Mouse (Mus musculus) forebrain, postnatal 0 days (tissue): ENCODE results near the gene Gab1. TPM values are rescaled to one million over a fixed set of nuclear protein-coding genes. Genes with fewer than 3 reads are reported as not detected.

Source experiments
- ATAC-seq: fragments of 200-750 bp; cut with Nextera tagmentation; 2 replicates; pipeline ENCODE4 v1.8.0; 2017; ENCODE audit warnings: mild to moderate bottlenecking, moderate library complexity
- DNase-seq: peaks from one replicate; pipeline ENCODE4 v3.0.0-alpha.2; 2015
- H3K27ac ChIP-seq: fragments of 300-500 bp; sonication (generic); 2 replicates; pipeline ENCODE4 v1.5.1; 2014; ENCODE audit warnings: low read depth, mild to moderate bottlenecking, antibody characterized with exemption, low read length, moderate library complexity, mixed read lengths
- H3K27me3 ChIP-seq: fragments of 300-500 bp; sonication (generic); 2 replicates; pipeline ENCODE4 v1.6.1; 2014; ENCODE audit warnings: mild to moderate bottlenecking, low read length, mixed read lengths; ENCODE audit not compliant: insufficient read depth
- H3K36me3 ChIP-seq: fragments of 300-500 bp; sonication (generic); 2 replicates; pipeline ENCODE4 v1.6.1; 2014; ENCODE audit warnings: mild to moderate bottlenecking, moderate library complexity; ENCODE audit not compliant: insufficient read depth
- H3K4me1 ChIP-seq: fragments of 300-500 bp; sonication (generic); 2 replicates; pipeline ENCODE4 v1.6.1; 2014; ENCODE audit warnings: antibody characterized with exemption; ENCODE audit not compliant: insufficient read depth
- H3K4me2 ChIP-seq: fragments of 300-500 bp; sonication (generic); 2 replicates; pipeline ENCODE4 v1.6.1; 2014; ENCODE audit warnings: low read depth, mild to moderate bottlenecking, moderate library complexity
- H3K4me3 ChIP-seq: fragments of 300-500 bp; sonication (generic); 2 replicates; pipeline ENCODE4 v1.5.1; 2014; ENCODE audit warnings: low read depth, low read length, mixed read lengths
- H3K9ac ChIP-seq: fragments of 300-500 bp; sonication (generic); 2 replicates; pipeline ENCODE4 v1.6.1; 2014; ENCODE audit warnings: mild to moderate bottlenecking
- H3K9me3 ChIP-seq: fragments of 300-500 bp; sonication (generic); 2 replicates; pipeline ENCODE4 v1.6.1; 2016; ENCODE audit warnings: low read length
- CTCF ChIP-seq: sonication (generic); IDR thresholded peaks from 2 replicates; pipeline ENCODE4 v1.5.1; 2016; ENCODE audit warnings: antibody characterized with exemption, control low read depth, low read depth
- WGBS: fragments of 180-500 bp; shearing (Covaris S2); extraction: QIAGEN DNeasy Blood & Tissue Kit; methylation state at CpG from one replicate; pipeline ENCODE4 v1.1.7; 2014; 5-methylcytosine and 5-hydroxymethylcytosine counted together
- polyA plus RNA-seq: library from polyadenylated mRNA; unstranded; fragments of >200 nt; fragmentation: Nextera tagmentation; extraction: Ambion mirVana; gene quantifications from 2 replicates; pipeline ENCODE4 v1.2.1, GENCODE M21; 2015
- total RNA-seq: library from RNA; depleted of rRNA; stranded (reverse); fragments of >200 nt; gene quantifications from 2 replicates; pipeline ENCODE4 v1.2.3, GENCODE M21; 2014

Gab1 gene
- total and polyA plus RNA-seq, 2 experiments from 2014 or later = 9.8 to 15.7 TPM

DNA sequence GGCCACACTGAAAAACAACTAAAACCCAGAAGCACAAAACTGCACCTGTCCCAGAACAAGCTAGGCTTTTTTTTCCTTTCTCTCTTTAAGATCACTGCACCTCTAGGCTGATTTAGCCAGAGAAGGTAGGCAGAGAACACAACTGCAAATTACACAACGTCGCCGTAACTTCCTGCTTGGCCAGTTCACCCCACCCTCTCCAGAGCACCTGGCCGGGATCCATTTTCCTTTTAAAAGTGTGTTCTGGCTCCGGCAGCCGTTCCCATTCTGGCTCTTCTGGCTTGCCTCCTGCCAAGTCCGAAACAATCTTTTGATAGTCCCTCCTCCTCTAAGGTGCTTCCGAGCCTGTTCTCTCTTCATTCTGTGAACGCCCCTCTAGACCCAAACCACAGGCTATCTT lies 32.4 kb downstream of the Gab1 start:
- H3K36me3 ChIP-seq = no peaks in the 10 kb centered on the region
- no peak overlapping the region for H3K9ac ChIP-seq
- WGBS = 54% methylated on average over 9 of the region's 9 CpGs
- H3K4me1 ChIP-seq = no peaks in the 10 kb centered on the region
- no peak overlapping the region for H3K27ac ChIP-seq
- TF ChIP-seq CTCF = no peak
- H3K27me3 ChIP-seq = no peaks in the 10 kb centered on the region
- H3K4me3 ChIP-seq = no peak overlapping the region
- ATAC-seq (no peak), DNase-seq (no peak)
- no peak overlapping the region for H3K4me2 ChIP-seq
- H3K9me3 ChIP-seq = no peaks in the 10 kb centered on the region

GRCm38 (mm10) chr8:80845284-80845683 lies 35.0 kb downstream of the Gab1 start:
- no peaks in the 10 kb centered on the region for H3K27me3 ChIP-seq
- no peak for DNase-seq
- no peak overlapping the region for H3K9ac ChIP-seq
- no peaks in the 10 kb centered on the region for H3K36me3 ChIP-seq
- no peaks in the 10 kb centered on the region for H3K4me1 ChIP-seq
- no peak overlapping the region for H3K4me2 ChIP-seq
- H3K9me3 ChIP-seq = no peaks in the 10 kb centered on the region
- H3K4me3 ChIP-seq = no peak overlapping the region
- no peak for TF ChIP-seq CTCF
- H3K27ac ChIP-seq = no peak overlapping the region
- ATAC-seq = no peak
- 89% methylated on average over 13 of the region's 13 CpGs for WGBS

DNA sequence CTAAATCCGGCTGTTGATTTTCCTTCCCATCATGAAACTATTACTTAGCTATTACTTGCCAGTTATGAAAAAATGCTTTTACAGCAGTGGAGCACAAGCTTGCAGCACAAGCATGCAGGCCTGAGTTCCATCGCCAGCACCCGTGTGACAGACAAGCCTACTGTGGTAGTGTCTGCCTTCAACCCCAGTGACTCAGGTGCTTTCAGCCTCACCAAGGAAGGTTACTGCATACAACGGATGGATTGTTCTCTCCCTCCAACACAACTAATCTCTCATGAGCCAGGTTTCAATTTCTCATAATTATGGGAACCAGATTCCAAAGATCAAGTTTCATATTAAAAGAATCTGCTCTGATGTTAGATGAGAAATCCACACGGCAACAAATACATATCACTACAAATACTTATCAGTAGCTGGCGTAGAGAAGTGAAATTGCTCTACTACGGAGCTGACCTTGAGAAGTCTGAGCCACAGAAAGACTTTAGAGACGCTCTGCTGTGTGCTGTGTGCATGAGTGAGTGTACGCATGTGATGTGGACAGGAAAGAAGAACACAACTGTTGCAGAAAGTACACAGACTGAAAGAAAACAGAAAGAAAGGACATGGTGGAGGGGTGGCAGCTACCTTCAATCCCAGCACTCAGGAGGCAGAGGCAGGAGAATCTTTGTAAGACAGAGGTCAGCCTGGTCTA lies 36.4 kb downstream of the Gab1 start:
- no peak overlapping the region for H3K27ac ChIP-seq
- 88% methylated on average over 9 of the region's 9 CpGs for WGBS

DNA sequence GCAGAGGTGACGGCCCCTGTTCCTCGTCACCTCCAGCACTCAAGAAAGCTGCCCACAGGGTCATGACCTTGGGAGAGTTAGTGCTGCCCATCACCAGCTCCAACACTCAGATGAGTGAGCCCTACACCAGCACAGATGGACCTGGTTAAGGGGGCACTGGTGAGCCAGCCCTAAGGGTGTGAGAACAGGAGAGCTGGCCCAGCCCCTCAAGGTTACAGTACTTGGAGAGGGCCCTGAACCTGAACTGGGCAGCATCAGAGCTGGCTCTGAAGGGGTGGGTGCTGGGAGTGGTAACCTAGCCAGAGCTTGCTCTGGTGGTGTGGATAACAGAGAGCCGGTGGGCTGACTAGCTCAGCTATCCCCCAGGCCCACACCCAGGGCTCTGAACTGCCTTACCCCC lies 37.8 kb downstream of the Gab1 start:
- no peaks in the 10 kb centered on the region for H3K27me3 ChIP-seq
- no peak for ATAC-seq

More for the DNA sequence above, 36.4 kb downstream of the Gab1 start:
- Histone ChIP-seq H3K36me3 (no peaks in the 10 kb centered on the region), H3K9ac (no peak overlapping the region), H3K4me3 (no peak overlapping the region), H3K9me3 (no peaks in the 10 kb centered on the region), H3K4me2 (no peak overlapping the region), H3K27me3 (no peaks in the 10 kb centered on the region), H3K4me1 (no peaks in the 10 kb centered on the region)
- no peak for DNase-seq
- TF ChIP-seq CTCF = no peak
- ATAC-seq = no peak

DNA sequence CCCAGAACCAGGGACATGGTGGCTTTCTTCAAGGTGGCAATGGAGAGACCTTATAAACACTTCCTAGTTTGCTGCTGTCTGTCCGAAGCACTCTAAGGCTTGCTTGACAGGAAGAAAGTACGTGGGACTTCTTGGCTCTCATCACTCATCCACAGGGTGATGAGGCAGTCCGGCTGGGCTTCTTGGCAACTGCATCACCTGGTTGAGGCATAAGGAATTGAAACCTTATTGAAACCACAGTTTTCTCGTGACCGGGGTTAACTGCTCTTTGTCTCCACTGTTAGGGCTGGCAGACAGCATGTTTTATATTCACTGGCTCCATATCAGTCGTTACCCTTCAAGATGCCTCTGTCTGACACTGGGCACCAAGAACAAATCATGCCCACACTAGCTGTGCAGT lies 40.2 kb downstream of the Gab1 start:
- 61% methylated on average over 6 of the region's 6 CpGs for WGBS
- Histone ChIP-seq H3K4me1 (no peaks in the 10 kb centered on the region), H3K27ac (no peak overlapping the region), H3K36me3 (no peaks in the 10 kb centered on the region), H3K9me3 (no peaks in the 10 kb centered on the region), H3K4me3 (no peak overlapping the region), H3K4me2 (no peak overlapping the region), H3K9ac (no peak overlapping the region), H3K27me3 (no peaks in the 10 kb centered on the region)
- no peak for ATAC-seq
- no peak for DNase-seq
- TF ChIP-seq CTCF = no peak

More for the DNA sequence above, 37.8 kb downstream of the Gab1 start:
- H3K4me1 ChIP-seq = no peaks in the 10 kb centered on the region
- no peak overlapping the region for H3K9ac ChIP-seq
- no peak overlapping the region for H3K27ac ChIP-seq
- H3K4me3 ChIP-seq = no peak overlapping the region
- H3K9me3 ChIP-seq = no peaks in the 10 kb centered on the region
- no peaks in the 10 kb centered on the region for H3K36me3 ChIP-seq
- no peak for TF ChIP-seq CTCF
- H3K4me2 ChIP-seq = no peak overlapping the region
- 98% methylated on average over 3 of the region's 3 CpGs for WGBS
- no peak for DNase-seq

DNA sequence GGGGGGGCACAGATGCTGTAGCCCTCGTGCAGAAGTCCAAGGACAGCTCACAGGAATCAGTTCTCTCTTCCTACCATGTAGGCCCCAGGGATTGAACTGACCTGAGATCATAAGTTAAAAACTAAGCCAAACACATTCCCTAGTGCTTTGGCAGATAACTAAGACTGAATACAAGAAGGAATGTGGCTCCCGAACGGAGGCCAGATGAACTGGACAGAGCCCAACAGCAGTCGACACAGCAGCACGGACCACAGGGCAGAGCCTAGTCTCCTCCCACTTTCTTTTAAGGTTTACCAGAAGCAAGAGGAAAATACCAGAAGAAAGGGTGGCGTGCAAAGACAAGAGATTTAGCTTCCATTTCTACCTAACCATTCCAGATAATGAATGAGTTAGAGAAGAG lies 42.1 kb downstream of the Gab1 start:
- Histone ChIP-seq H3K4me2 (no peak overlapping the region), H3K9me3 (no peaks in the 10 kb centered on the region), H3K9ac (no peak overlapping the region), H3K27ac (no peak overlapping the region), H3K4me1 (0 out of 2 replicates have a peak, but pooled peaks cover 6% of the 10 kb centered on the region), H3K36me3 (no peaks in the 10 kb centered on the region), H3K27me3 (no peaks in the 10 kb centered on the region), H3K4me3 (no peak overlapping the region)
- ATAC-seq (no peak), DNase-seq (no peak)
- no peak for TF ChIP-seq CTCF
- 37% methylated on average over 6 of the region's 6 CpGs for WGBS

- Histone ChIP-seq H3K4me3 (no peak overlapping the region), H3K9ac (no peak overlapping the region), H3K9me3 (no peaks in the 10 kb centered on the region), H3K27me3 (no peaks in the 10 kb centered on the region), H3K4me1 (0 out of 2 replicates have a peak, but pooled peaks cover 10% of the 10 kb centered on the region), H3K4me2 (no peak overlapping the region), H3K27ac (no peak overlapping the region), H3K36me3 (no peaks in the 10 kb centered on the region)
- 74% methylated on average over 6 of the region's 6 CpGs for WGBS
- DNase-seq (no peak), ATAC-seq (no peak)
- no peak for TF ChIP-seq CTCF
Observed at GRCm38 (mm10) chr8:80835401-80835800, 44.9 kb downstream of the Gab1 start.
